Mouse (Mus musculus): ENCODE measurements around the gene Cd3eap.

Gene Cd3eap

DNA sequence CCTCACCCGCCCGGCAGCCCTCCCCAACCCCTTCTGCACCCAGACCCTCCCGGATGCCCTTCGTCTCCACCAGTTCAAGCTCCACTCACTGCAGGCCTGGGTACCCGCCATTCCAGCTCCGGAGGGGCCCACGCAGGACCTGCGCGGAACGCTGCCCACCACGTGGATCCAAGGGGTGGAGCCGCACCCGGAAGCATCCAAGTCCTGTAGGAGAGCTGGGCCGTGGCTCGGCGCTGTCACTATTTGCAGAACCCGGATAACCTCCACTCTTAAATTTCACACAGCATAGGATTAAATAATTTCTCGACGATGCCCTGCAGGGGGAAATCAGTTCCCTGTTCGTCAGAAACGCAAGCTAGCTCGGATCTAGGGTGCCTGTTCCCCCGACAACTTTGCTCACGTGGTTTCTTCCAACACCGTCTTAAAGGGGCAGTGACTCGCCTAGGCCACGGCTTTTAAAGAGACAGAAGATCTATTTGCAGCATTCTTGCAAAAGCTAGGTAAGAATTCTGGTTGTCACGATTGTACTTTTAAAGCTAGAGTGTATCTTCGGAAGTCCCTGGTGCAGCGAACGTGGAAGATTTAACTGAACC, at the start of gene Cd3eap, which contains the start of gene Ppp1r13l:
Gene Cd3eap, minus strand, starts transcription at position 185 of the 593 bp plus-strand sequence.
Gene Ppp1r13l, plus strand, starts transcription at position 451 of the 593 bp plus-strand sequence.
- peak; percentile 96 for DNase-seq (ENCODE audit: low read depth, low spot score)

DNA sequence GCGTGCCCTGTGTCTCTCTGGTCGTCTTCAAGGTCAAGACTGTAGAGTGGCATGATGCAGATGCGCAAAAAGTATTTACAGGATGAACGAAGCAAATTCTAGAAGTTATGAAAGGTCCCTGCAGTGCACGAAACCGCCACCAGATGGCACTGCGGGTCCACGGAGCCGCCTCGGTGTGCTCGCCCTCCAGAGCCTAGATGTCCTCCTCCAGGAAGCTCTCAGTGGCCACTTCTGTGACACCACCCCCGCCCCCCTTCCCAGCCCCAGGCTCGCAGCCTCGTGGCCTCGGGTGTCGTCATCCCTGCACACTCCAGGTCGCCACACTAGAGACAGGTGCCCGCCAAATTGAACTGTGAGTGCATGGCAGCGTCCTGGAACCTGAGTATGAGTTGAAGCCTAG, 46.1 kb upstream of the Cd3eap start:
- peak; percentile 72 for DNase-seq (ENCODE audit: low read depth, low spot score)

DNA sequence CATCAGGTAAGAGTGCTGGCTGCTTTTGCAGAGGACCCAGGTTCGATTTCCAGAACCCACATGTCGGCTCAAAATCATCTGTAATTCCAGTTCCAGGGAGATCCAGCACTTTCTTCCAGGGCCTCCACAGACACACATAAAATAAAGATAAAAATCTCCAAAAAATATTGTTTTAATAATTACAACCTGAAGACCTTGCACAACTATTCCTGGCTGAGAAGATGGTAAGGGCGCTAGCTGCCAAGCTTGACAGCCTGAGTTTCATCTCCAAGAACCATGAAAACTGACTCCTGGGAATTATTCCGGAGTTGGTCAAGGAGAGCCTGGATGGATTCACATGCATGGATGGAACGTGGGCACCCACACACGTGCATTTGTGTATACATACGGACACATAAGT, 45.2 kb upstream of the Cd3eap start, which contains the start of gene Ckm:
Gene Ckm, plus strand, starts transcription at position 301 of the 400 bp plus-strand sequence.
- DNase-seq (ENCODE audit: low read depth, low spot score) = no peak

DNA sequence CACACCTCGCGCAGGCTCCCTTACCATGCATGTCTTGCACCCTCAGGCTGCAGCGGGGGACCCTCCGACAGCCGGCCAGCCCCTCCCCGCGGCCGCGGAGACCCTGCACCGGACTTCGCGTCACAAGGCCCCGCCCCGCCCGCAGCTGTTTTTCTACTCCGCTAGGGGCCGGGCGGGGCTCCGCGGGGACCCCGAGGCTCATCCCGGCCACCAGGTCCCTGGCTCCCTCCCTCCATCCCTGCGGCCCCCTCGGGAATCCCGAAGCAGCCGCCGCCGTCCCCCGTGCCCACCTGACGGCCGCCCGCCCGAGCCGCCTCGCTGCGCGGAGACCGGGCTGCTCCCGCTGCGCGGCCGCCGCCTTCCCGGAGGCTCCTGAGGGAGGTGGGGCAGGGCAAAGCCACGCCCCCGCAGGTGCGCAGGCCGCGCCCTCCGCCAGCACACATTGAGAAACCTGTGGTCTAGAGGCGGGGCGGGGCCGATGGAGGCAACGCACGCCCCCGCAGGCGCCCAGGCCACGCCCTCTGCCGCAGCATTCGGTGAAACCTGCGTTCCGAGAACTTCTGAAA, 44.5 kb upstream of the Cd3eap start, which contains the start of gene Klc3:
Gene Klc3, minus strand, starts transcription at position 374 of the 566 bp plus-strand sequence.
- no peak for DNase-seq (ENCODE audit: low read depth, low spot score)

DNA sequence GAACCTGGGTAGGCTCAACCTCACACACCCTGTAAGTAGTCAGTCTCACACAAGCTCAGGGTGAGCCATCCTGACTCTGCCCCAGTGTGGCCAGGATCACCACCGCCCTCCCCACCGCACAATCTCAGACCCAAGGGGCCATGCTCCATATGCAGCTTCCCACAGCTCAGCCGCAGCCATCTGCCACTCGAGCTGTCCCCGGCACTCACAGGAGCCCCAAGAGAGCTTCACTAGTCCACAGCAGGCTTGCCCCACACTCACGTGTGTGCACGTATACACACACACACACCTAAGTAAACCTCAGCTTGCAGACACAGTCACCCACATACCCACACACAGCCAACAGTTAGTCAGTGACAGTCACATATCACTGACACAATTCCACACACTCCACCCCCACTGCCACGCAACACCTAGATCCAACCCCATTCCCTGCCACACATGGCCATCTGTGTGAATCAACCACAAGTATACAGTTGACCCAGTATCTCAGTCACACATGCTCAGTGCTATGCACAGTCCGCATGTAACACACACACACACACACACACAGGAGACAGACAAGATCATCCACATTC, 43.3 kb upstream of the Cd3eap start:
- peak; percentile 47 for DNase-seq (ENCODE audit: low read depth, low spot score)

DNA sequence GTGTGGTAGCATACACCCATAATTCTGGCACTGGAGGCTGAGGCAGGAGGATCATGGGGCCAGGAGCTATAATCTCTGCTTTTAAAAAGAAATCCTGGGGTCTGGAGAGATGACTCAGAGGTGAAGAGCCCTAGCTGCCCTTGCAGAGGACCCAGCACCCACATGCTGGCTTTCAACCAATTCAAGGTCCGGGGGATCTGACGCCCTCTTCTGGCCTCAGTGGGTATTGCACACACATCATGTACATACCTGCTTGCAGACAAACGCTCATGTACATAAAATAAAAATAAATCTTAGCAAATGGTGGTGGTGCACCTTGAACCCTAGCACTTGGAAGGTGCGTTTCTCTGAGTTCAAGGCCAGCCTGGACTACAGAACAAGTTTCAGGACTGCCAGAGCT, 41.7 kb upstream of the Cd3eap start:
- no peak for DNase-seq (ENCODE audit: low read depth, low spot score)

DNA sequence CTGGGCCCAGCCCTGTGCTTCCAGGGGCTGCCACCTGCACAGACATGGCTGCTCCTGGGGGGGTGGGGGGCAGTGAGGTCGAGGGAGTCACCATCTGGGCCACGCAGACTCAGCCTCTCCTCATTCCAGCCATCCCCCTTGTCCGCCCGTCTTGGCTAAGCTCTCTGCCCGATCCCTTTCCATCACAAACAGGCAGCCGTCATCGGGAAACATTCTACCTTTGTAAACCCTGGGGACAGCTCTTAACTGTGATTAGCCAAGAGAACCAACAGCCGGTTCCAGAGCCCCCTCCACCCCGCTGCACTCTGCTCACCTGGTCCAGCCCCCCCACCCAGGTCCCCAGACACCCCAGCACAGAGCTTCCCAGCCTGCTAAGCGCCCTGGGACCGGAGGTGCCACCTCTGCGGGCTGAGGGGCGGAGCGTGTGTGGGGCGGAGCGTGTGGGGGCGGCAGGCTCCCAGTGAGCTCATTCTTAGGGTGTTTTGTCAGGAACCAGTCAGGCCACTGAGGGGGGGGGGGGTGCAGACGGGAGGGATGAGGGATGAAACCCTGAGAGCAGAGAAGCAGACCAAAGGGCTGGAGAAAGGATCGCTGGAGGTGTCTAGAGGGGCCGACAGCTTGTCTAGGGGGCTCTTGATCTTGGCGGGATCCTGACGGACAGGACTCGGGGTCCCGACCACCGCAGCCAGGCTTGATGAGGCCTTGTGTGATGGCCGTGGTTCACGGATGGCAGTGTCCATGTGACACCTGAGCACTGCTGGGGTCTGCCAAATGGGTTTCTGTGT, 40.4 kb upstream of the Cd3eap start:
- DNase-seq (ENCODE audit: low read depth, low spot score) = no peak

DNA sequence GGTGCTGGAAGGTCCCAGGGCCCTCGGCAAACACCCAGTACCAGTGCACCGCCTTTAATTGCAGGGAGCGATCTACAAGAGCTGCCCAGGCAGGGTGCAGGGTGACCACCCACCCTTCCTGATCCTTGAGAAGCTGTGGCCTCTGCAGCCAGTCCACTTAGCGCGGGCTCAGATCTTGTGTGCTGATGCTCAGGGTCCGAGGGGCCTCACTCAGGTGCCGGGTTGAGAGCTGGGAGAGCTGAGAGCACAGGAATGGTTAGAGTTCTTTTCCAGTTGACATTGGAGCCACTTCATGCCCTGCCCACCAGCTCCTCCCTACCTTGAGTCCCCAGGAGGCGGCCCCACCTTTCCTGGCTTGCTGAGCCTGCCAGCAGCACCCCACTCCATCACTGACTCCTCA, 35.2 kb upstream of the Cd3eap start:
- no peak for DNase-seq (ENCODE audit: low read depth, low spot score)

DNA sequence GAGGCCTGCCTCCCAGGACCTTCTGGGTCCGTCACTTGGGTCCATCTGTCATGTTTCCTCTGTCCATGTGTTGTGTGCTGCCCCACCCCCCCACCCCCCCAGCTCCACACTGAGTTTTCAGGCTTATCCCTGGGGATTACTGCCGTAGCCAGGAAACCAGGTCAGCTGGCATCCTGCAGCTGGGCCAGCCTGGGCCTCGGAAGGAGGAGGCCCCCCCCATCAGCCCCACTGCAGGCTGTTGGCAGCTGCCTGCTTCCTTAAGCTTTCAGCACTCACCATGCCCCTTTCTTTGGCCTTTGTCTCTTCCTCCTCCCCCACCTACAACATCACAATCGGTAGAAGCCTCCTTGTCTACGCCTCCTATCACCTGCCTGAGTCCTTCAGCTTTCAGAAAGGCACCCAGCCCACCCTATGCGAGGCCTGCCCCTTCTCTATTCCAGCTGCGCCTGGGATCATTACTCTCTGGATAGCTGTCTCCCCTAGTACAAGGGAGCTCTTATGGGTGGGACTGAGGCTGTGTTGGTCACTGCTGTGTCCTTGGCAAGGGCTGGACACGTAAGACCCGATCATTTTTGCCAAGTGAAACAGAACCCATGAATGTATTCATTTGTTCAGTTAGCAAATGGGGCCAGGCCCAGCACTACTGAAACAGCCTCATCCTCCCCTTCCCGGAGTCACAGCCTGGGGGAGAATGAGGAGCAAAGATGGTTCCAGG, 29.6 kb upstream of the Cd3eap start:
- DNase-seq (ENCODE audit: low read depth, low spot score) = peak; percentile 63

DNA sequence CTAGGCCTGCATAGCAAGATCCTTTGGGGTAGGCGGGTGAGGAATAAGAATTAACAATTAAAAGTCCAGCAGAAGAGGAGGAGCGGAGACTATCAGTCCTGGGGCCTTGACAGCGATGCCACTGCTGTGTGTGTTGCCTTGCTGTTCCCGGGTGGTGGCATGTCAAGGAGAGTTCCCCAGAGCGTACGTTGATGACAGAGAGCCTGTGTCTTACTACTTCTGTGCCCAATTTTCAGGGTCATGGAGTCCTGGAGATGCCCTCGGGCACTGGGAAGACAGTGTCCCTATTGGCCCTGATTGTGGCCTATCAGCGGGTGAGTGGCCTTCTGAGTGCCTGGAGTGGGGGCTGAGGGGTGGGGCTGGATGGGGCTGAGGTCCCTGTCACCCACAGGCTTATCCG, 24.4 kb upstream of the Cd3eap start:
- DNase-seq (ENCODE audit: low read depth, low spot score) = no peak

DNA sequence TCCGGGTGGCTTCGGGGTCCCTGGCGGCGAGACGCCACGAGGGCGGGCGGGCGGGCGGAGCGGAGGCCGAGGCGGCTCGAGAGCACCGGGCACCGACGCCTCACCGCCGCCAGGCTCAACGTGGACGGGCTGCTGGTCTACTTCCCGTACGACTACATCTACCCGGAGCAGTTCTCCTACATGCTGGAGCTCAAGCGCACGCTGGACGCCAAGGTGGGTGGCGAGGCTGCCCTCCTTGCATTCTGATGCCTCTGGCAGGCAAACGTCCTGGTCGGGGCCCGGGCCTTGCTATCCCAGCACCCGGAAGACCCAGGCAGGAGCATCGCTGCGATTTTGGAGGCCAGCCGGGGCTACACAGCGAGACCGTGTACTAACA, 22.9 kb upstream of the Cd3eap start:
- DNase-seq (ENCODE audit: low read depth, low spot score) = peak; percentile 26

DNA sequence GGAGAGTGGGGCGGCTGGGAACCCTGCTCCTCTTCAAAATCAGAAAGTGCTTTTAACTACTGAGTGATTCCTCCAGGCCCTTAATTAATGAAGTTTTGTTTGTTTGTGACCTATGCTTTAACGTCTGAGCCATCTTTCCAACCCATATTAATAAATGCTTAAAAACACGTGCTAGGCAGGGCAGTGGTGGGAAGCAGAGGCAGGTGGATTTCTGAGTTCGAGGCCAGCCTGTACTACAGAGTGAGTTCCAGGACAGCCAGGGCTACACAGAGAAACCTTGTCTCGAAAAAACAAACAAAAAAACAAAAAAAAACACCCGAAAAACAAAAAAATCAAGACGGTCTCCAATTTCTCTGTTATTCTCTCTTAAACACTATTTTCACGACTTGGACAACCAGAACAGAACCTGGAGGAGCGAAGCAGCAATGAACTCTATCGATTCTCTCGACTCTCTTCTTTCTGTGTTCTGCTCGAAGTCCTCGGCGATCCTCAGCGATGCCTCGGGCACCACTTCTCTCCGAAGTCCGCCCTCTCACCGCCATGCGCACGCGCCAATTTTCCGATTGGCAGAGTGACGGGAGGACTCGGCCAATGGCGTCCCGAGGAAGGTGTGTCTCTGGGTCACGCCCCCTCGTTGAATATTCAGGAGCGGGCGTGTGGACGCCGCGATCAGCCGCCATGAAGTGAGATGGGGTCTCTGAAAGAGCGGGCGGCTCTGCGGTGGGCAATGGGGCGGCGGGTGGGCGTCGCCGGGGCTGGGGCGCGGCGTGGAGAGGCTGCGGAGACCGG, 22.3 kb upstream of the Cd3eap start, which contains the start of gene Ercc2:
Gene Ercc2, plus strand, starts transcription at position 634 of the 789 bp plus-strand sequence.
- DNase-seq (ENCODE audit: low read depth, low spot score) = peak; percentile 100

DNA sequence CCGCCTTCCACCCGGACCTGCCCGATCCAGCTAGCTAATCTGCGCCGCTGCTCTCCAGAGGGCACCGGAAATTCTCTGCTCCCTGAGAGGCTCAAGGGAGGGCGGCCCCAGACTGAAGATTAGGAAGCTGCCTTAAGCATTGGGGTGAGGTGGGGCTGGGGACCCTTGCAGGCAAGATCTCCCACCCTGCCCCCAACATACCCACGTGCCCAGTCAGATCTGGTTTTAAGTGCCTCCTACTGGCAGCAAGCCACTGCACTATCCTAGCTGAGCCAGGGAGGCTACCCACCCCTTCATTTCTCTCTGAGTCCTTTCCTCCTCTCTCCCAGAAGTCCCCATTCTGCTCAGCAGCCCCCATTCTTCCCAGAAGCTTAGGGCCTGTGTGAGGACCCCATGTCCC, 18.8 kb upstream of the Cd3eap start:
- DNase-seq (ENCODE audit: low read depth, low spot score) = no peak

DNA sequence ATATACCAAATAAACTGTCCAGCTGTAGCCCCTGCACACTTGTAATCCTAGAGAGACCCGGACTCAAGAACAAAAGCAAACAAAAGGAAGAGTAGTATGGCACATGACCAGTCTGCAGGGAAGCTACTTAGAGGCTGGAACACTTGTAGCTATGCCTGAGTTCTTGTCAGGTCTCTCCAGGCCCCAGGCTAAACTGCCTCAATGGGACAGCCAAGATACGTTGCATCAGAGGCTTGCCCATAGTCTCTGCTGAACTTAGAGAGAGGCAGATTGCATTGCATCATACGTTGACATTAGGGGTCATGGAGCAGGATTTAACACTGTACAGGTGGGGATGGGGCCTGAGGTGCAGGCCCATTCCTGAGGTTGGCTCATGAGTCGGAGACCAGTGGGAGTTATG, 16.7 kb upstream of the Cd3eap start:
- no peak for DNase-seq (ENCODE audit: low read depth, low spot score)

DNA sequence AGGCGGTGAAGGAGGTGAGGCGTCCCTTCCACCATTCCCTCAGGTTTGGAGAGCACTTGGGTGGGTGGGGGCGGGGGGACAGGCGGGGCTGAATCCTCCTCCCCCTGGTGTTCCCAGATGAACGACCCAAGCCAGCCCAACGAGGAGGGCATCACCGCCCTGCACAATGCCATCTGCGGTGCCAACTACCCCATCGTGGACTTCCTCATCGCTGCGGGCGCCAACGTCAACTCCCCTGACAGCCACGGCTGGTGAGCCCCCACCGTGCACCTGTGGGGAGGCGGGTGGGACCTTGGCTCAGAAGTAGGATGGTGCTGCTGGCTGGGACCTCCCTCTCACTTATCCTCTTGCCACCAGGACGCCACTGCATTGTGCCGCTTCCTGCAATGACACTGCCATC, 16.1 kb upstream of the Cd3eap start:
- no peak for DNase-seq (ENCODE audit: low read depth, low spot score)

DNA sequence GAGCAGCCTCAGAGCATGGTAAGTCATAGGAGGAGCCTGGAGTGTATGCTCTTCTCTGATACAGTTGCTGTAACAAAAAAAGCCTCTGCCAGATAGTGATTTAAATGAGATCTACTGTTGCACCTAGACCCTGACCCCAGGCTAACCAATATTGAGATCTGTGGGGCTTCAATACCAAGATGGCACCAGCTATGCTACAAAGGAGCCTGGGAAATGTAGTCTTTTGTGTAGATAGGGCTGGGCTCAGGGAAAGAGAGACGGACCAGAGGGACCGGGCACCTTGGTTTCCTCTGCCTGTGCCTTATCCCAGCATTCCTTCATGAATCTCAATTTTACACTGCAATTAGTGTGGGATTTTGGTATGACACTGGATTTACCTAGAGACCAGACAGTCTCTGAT, 14.1 kb upstream of the Cd3eap start:
- DNase-seq (ENCODE audit: low read depth, low spot score) = no peak

DNA sequence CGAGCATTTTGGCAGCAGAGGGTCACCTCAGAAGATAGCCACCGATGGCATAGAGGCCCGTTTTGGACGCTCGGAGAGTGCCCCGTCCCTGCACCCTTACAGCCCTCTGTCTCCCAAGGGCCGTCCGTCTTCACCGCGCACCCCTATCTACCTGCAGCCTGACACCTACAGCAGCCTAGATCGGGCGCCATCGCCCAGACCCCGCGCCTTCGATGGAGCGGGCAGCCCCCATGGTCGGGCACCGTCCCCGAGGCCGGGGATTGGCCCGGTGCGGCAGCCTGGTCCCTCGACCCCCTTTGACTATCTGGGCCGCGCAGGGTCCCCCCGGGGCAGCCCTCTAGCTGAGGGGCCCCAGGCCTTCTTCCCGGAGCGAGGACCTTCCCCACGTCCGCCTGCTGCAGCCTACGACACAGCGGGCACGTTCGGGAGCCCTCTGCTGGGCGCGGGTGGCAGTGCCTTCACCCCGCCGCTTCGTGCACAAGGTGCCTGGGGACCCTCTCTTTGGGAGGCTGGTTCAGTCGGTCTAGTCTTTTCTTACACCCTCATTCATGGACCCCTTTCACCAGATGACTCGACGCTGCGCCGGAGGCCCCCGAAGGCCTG, 10.6 kb upstream of the Cd3eap start:
- peak; percentile 69 for DNase-seq (ENCODE audit: low read depth, low spot score)

DNA sequence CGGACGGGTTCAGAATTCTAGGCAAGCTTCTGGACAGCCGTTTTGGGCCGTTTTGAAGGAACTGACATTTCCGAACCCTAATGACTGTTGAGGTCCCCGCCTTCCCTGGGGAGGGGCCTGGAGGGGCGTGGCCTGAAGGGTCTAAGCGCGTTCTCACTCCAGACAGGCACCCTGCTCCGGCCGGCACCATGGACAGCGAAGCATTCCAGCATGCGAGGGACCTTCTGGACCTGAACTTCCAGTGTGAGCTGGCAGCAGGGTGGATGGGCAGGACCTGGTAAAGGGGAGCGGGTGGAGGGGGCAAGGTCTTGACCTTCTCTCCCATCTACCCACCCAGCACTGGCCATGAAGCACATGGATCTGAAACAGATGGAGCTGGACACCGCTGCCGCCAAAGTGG, 9.1 kb upstream of the Cd3eap start:
- DNase-seq (ENCODE audit: low read depth, low spot score) = no peak

DNA sequence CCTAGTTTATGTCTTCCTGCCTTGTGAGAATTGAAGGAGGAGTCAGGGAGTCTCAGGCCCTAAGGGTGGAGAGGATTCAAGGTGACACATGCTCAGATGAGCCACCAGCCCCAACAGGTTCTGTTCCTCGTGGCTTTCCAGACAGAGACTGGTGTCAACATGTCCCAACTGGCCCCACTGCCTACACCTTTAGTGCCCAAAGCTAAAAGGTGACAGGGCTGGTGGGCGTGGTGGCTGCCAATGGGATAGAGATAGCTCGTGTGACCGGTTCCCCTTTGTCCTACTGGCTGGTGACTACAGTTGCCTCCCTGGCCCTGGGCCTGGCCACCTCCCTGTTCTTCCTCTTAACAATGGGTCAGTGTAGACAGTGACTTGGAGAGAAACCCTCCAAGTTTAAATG, 6.1 kb upstream of the Cd3eap start:
- DNase-seq (ENCODE audit: low read depth, low spot score) = no peak

DNA sequence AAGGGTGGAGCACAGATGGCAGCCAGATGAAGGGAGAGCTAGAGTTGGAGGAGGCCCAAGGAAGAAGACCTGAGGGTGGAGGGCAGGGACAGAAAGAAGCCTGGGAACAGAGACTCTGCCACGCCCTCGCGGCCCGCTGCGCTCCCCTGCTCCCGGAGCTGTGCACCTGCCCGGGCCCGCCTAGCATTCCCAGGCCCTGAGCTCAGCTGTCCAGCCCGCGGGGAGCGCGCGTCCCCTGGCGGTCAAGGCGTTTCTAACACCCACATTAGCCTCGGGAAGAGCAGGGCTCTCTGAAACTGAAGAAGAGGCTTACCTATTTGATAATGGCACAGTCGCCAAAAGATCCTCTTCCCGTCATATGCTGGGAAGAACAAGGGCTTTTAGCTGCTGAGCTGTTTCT, 4.6 kb upstream of the Cd3eap start:
- peak; percentile 68 for DNase-seq (ENCODE audit: low read depth, low spot score)

DNA sequence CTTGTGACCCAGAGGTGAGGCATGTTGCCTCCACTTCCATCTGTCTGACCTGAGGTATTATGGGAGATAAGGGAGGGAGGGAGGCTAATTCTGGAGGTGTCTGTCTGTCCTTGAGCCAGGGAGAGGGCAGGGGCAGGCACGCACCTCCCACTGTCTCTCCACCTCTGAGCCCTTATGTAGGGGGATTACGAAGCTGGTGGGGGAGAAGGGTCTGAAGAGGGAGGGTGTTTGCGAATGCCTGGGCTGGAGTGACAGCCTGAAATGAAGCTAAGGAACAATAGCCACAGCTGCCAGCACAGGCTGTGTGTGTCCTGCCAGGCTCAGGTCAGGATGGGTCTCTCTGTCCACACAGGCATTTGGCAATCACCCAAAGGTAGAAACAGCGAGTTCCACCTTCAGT, 3.0 kb upstream of the Cd3eap start:
- DNase-seq (ENCODE audit: low read depth, low spot score) = no peak

Measured in brain, adult 2 months (tissue).